Mouse (Mus musculus) limb, embryonic 12.5 days (tissue): ENCODE results near the gene Gadd45g. TPM values are rescaled to one million over a fixed set of nuclear protein-coding genes. Genes with fewer than 3 reads are reported as not detected.

Experiments
- ATAC-seq: fragments of 200-750 bp; cut with Nextera tagmentation; 2 replicates; pipeline ENCODE4 v1.8.0; 2017; ENCODE audit warnings: low read depth, moderate TSS enrichment; ENCODE audit not compliant: insufficient number of reproducible peaks, insufficient read depth, low FRiP score, low TSS enrichment
- H3K27ac ChIP-seq: fragments of 300-500 bp; sonication (generic); 2 replicates; pipeline ENCODE4 v1.5.1; 2016; ENCODE audit warnings: mild to moderate bottlenecking, moderate library complexity
- H3K27me3 ChIP-seq: fragments of 300-500 bp; sonication (generic); 2 replicates; pipeline ENCODE4 v1.6.1; 2016; ENCODE audit warnings: mild to moderate bottlenecking, moderate library complexity
- H3K36me3 ChIP-seq: fragments of 300-500 bp; sonication (generic); 2 replicates; pipeline ENCODE4 v1.6.1; 2016; ENCODE audit warnings: mild to moderate bottlenecking, moderate library complexity
- H3K4me1 ChIP-seq: fragments of 300-500 bp; sonication (generic); replicated peaks from 2 replicates; pipeline ENCODE4 v1.6.1; 2016
- H3K4me2 ChIP-seq: fragments of 300-500 bp; sonication (generic); 2 replicates; pipeline ENCODE4 v1.6.1; 2016; ENCODE audit warnings: mild to moderate bottlenecking, moderate library complexity
- H3K4me3 ChIP-seq: fragments of 300-500 bp; sonication (generic); replicated peaks from 2 replicates; pipeline ENCODE4 v1.5.1; 2016; ENCODE audit warnings: mild to moderate bottlenecking
- H3K9ac ChIP-seq: fragments of 300-500 bp; sonication (generic); replicated peaks from 2 replicates; pipeline ENCODE4 v1.6.1; 2016; ENCODE audit warnings: mild to moderate bottlenecking, moderate library complexity
- H3K9me3 ChIP-seq: fragments of 300-500 bp; sonication (generic); 2 replicates; pipeline ENCODE4 v1.6.1; 2016; ENCODE audit warnings: mild to moderate bottlenecking, moderate library complexity
- WGBS: fragments of 180-500 bp; shearing (Covaris S2); methylation state at CpG from one replicate; pipeline ENCODE4 v1.1.7; 2016; 5-methylcytosine and 5-hydroxymethylcytosine counted together
- polyA plus RNA-seq: library from polyadenylated mRNA; unstranded; fragments of >200 nt; fragmentation: Nextera tagmentation; extraction: Ambion mirVana; gene quantifications from 2 replicates; pipeline ENCODE4 v1.2.1, GENCODE M21; 2016

Gene Gadd45g
- polyA plus RNA-seq, 1 experiment from 2014 or later: 35.6 TPM

GRCm38 (mm10) chr13:51873786-51874185, 27.3 kb downstream of the Gadd45g start:
- Histone ChIP-seq H3K27me3 (no peaks in the 10 kb centered on the region; the same call in 1 of the 2 replicates), H3K4me1 (peaks cover 7% of the 10 kb centered on the region), H3K4me2 (no peak overlapping the region), H3K4me3 (no peak overlapping the region), H3K9me3 (no peaks in the 10 kb centered on the region), H3K9ac (no peak overlapping the region), H3K27ac (no peak overlapping the region), H3K36me3 (no peaks in the 10 kb centered on the region)
- ATAC-seq: no peak
- WGBS: 91% methylated on average over 5 of the region's 5 CpGs

GRCm38 (mm10) chr13:51876131-51876530, 29.7 kb downstream of the Gadd45g start:
- no peak for ATAC-seq
- WGBS: 35% methylated on average over 12 of the region's 12 CpGs
- H3K27me3 ChIP-seq: no peaks in the 10 kb centered on the region; the same call in 1 of the 2 replicates
- H3K9ac ChIP-seq: no peak overlapping the region
- H3K4me2 ChIP-seq: no peak overlapping the region
- no peaks in the 10 kb centered on the region for H3K9me3 ChIP-seq
- no peaks in the 10 kb centered on the region for H3K36me3 ChIP-seq
- no peaks in the 10 kb centered on the region for H3K4me1 ChIP-seq
- H3K27ac ChIP-seq: no peak overlapping the region
- no peak overlapping the region for H3K4me3 ChIP-seq

- Histone ChIP-seq H3K36me3 (no peaks in the 10 kb centered on the region), H3K4me1 (peaks cover 12% of the 10 kb centered on the region), H3K9me3 (no peaks in the 10 kb centered on the region), H3K27ac (no peak overlapping the region), H3K27me3 (no peaks in the 10 kb centered on the region), H3K4me2 (no peak overlapping the region), H3K4me3 (no peak overlapping the region), H3K9ac (no peak overlapping the region)
- 67% methylated on average over 8 of the region's 8 CpGs for WGBS
- no peak for ATAC-seq
Measured at GRCm38 (mm10) chr13:51878806-51879205, 32.3 kb downstream of the Gadd45g start.

- no peak overlapping the region for H3K27ac ChIP-seq
- H3K4me3 ChIP-seq: no peak overlapping the region
- no peak overlapping the region for H3K9ac ChIP-seq
- H3K4me2 ChIP-seq: no peak overlapping the region
- H3K4me1 ChIP-seq: peaks cover 19% of the 10 kb centered on the region
- H3K27me3 ChIP-seq: no peaks in the 10 kb centered on the region
- no peaks in the 10 kb centered on the region for H3K36me3 ChIP-seq
- ATAC-seq: no peak
- no peaks in the 10 kb centered on the region for H3K9me3 ChIP-seq
- WGBS: 83% methylated on average over 3 of the region's 3 CpGs
Measured at GRCm38 (mm10) chr13:51879571-51879970, 33.1 kb downstream of the Gadd45g start.

GRCm38 (mm10) chr13:51880019-51880418, 33.5 kb downstream of the Gadd45g start:
- Histone ChIP-seq H3K36me3 (no peaks in the 10 kb centered on the region), H3K4me2 (no peak overlapping the region), H3K27ac (no peak overlapping the region), H3K9ac (no peak overlapping the region), H3K4me1 (peaks cover 19% of the 10 kb centered on the region), H3K27me3 (no peaks in the 10 kb centered on the region), H3K4me3 (no peak overlapping the region), H3K9me3 (no peaks in the 10 kb centered on the region)
- ATAC-seq: no peak
- WGBS: 80% methylated on average over 4 of the region's 4 CpGs

- no peak for ATAC-seq
- H3K4me2 ChIP-seq: no peak overlapping the region
- no peaks in the 10 kb centered on the region for H3K9me3 ChIP-seq
- no peaks in the 10 kb centered on the region for H3K36me3 ChIP-seq
- WGBS: 55% methylated on average over 11 of the region's 11 CpGs
- H3K4me1 ChIP-seq: peaks cover 29% of the 10 kb centered on the region
- no peak overlapping the region for H3K9ac ChIP-seq
- H3K27ac ChIP-seq: no peak overlapping the region
- no peak overlapping the region for H3K4me3 ChIP-seq
- no peaks in the 10 kb centered on the region for H3K27me3 ChIP-seq
Measured at GRCm38 (mm10) chr13:51881271-51882128, 35.0 kb downstream of the Gadd45g start.

GRCm38 (mm10) chr13:51882218-51882617, 35.7 kb downstream of the Gadd45g start:
- WGBS: 86% methylated on average over 3 of the region's 3 CpGs
- Histone ChIP-seq H3K4me3 (no peak overlapping the region), H3K9ac (no peak overlapping the region), H3K36me3 (no peaks in the 10 kb centered on the region), H3K27me3 (no peaks in the 10 kb centered on the region), H3K4me2 (no peak overlapping the region), H3K9me3 (no peaks in the 10 kb centered on the region), H3K27ac (no peak overlapping the region), H3K4me1 (peaks cover 33% of the 10 kb centered on the region)
- no peak for ATAC-seq

- H3K4me3 ChIP-seq: no peak overlapping the region
- ATAC-seq: no peak
- H3K4me2 ChIP-seq: no peak overlapping the region
- H3K9ac ChIP-seq: no peak overlapping the region
- no peaks in the 10 kb centered on the region for H3K36me3 ChIP-seq
- no peak overlapping the region for H3K27ac ChIP-seq
- peaks cover 33% of the 10 kb centered on the region for H3K4me1 ChIP-seq
- no peaks in the 10 kb centered on the region for H3K9me3 ChIP-seq
- 58% methylated on average over 5 of the region's 5 CpGs for WGBS
- H3K27me3 ChIP-seq: no peaks in the 10 kb centered on the region
Measured at GRCm38 (mm10) chr13:51884250-51884649, 37.8 kb downstream of the Gadd45g start.

GRCm38 (mm10) chr13:51885594-51885993, 39.1 kb downstream of the Gadd45g start:
- Histone ChIP-seq H3K4me1 (peaks cover 33% of the 10 kb centered on the region), H3K36me3 (no peaks in the 10 kb centered on the region), H3K27me3 (no peaks in the 10 kb centered on the region), H3K4me2 (no peak overlapping the region), H3K27ac (no peak overlapping the region), H3K9me3 (no peaks in the 10 kb centered on the region), H3K9ac (no peak overlapping the region), H3K4me3 (no peak overlapping the region)
- 92% methylated on average over 10 of the region's 10 CpGs for WGBS
- no peak for ATAC-seq

GRCm38 (mm10) chr13:51886085-51886484, 39.6 kb downstream of the Gadd45g start:
- H3K27me3 ChIP-seq: no peaks in the 10 kb centered on the region
- no peak overlapping the region for H3K27ac ChIP-seq
- no peaks in the 10 kb centered on the region for H3K36me3 ChIP-seq
- 67% methylated on average over 6 of the region's 6 CpGs for WGBS
- no peaks in the 10 kb centered on the region for H3K9me3 ChIP-seq
- no peak overlapping the region for H3K4me2 ChIP-seq
- H3K4me3 ChIP-seq: no peak overlapping the region
- no peak for ATAC-seq
- H3K9ac ChIP-seq: no peak overlapping the region
- H3K4me1 ChIP-seq: peaks cover 33% of the 10 kb centered on the region

- Histone ChIP-seq H3K27ac (no peak overlapping the region), H3K9me3 (no peaks in the 10 kb centered on the region), H3K4me2 (no peak overlapping the region), H3K4me3 (no peak overlapping the region), H3K36me3 (no peaks in the 10 kb centered on the region), H3K9ac (no peak overlapping the region), H3K4me1 (peaks cover 29% of the 10 kb centered on the region), H3K27me3 (no peaks in the 10 kb centered on the region)
- ATAC-seq: no peak
- 75% methylated on average over 10 of the region's 10 CpGs for WGBS
Measured at GRCm38 (mm10) chr13:51886723-51887122, 40.2 kb downstream of the Gadd45g start.

GRCm38 (mm10) chr13:51888426-51888825, 41.9 kb downstream of the Gadd45g start:
- Histone ChIP-seq H3K4me3 (no peak overlapping the region), H3K9ac (no peak overlapping the region), H3K27me3 (no peaks in the 10 kb centered on the region), H3K4me1 (peaks cover 25% of the 10 kb centered on the region), H3K27ac (no peak overlapping the region), H3K9me3 (no peaks in the 10 kb centered on the region), H3K4me2 (no peak overlapping the region), H3K36me3 (no peaks in the 10 kb centered on the region)
- 85% methylated on average over 2 of the region's 2 CpGs for WGBS
- ATAC-seq: no peak
